Mouse (Mus musculus) sigmoid colon, adult 10 weeks (tissue): Measurements from ENCODE around the gene Wbp4. TPM values are rescaled to one million over a fixed set of nuclear protein-coding genes. Genes with fewer than 3 reads are reported as not detected.

Experiments
- polyA plus RNA-seq: library from polyadenylated mRNA; stranded (reverse); fragments of 350-450 nt; fragmentation: Illumina TruSeq; extraction: RNeasy Lipid Tissue Mini Kit (QIAGEN cat#74804); gene quantifications from one replicate; pipeline ENCODE4 v1.2.3, GENCODE M21; 2014; ENCODE audit warnings: low read depth, low replicate concordance

Gene Wbp4
- polyA plus RNA-seq, result 64.8 TPM

DNA sequence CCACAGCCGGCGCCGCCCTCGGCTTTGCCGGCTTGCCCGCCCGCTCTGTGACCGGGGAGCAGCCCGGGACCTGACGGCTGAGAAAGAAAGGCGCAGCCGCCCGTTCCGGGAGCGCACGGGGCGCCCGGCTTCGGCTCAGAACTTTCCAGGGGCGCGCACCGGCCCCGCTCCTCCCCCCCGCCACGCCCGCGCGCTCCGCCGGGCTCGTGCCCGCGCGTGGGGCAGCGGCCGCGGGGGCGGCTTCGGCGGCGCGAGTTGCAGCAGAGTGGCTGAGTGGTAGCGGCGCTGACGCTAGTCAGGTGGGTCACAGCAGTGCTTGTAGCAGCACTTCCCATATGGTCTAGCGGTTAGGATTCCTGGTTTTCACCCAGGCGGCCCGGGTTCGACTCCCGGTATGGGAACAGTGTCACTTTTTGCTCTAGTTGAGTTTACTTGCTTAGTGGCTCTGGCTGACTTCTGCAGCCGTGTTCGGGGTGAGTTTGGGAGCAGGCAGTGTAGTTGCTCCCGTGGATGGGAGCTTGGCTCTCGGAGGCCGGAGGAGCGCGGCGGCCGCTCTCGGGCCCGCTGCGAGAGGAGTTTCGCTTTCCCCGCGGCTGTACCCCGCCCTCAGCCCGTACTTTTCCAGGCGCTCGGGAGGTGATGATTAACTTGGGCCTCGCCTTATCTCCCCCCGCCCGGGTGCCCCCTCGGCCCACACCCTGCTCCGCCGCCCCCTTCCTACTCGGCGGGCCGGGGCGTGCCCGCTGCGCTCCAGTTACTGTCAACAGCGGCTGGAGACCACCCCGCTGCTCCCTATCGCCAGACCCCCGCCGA, at the start of gene Wbp4:
TSS of gene Wbp4 (minus strand) at position 182 of the 813 bp plus-strand sequence.

DNA sequence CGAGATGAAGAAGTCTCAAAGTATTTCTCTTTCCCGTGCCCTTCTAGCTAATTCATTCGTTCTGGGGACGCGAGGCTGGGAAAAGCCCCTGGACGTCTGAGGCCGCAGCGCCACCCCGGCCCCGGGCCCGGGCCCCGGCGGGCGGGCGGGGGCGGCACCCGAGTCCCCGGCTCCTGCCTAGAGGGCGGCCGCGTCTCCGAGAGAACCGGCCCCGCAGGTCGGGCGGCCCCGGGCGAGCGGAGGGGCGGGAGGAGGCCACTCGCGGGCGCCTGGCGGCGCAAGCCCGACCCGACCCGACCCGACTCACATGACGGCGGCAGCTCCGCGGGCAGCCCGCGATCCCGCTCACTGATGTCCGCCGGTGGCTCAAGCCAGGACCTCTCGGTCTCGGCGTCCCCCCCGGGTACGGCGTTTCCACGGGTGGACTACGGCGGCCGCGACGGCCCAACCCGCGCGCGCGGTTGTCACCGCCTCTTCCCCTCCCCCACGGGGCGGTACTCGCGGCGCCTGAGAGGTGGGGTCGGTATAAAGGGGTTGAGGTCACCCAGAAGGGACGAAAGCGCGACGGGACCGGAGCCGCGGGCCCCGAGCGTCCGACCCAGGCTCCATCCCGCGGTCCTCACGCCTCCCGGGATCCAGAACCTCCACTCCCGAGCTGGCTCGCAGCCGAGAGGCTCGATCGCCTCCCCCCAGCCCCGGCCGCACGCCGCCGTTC, 539 bp downstream of the Wbp4 start, which contains the start of gene Elf1:
TSS of gene Elf1 (plus strand) at position 571 of the 715 bp plus-strand sequence.

DNA sequence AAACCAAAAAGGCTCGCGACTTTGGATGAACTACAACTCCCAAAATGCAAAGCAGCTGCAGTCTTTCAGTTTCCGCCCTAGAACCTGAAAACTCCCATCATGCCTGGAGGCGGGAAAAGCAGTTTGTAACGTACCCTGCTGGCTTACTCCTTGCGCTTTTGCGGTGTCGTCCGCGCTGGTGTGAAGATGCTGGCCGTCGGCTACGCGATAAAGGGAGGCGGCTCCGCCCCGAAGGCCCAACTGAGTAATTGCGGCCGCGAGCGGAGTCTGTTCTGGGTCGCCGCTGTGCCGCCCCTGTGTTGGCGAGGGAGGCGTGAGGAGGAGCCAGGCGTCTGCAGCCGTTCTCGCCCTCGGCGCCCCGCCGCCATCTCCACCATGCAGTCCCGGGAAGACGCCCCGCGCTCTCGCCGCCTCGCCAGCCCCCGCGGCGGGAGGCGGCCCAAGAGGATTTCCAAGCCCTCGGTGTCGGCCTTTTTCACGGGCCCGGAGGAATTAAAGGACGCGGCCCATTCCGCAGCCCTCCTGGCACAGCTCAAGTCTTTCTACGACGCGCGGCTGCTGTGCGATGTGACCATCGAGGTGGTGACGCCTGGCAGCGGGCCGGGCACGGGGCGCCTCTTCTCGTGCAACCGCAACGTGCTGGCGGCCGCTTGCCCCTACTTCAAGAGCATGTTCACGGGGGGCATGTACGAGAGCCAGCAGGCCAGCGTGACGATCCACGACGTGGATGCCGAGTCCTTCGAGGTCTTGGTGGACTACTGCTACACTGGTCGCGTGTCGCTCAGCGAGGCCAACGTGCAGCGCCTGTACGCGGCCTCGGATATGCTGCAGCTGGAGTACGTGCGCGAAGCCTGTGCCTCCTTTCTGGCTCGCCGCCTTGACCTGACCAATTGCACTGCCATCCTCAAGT, 29.4 kb downstream of the Wbp4 start, which contains the start of gene Kbtbd6:
TSS of gene Kbtbd6 (plus strand) at position 155 of the 910 bp plus-strand sequence.

DNA sequence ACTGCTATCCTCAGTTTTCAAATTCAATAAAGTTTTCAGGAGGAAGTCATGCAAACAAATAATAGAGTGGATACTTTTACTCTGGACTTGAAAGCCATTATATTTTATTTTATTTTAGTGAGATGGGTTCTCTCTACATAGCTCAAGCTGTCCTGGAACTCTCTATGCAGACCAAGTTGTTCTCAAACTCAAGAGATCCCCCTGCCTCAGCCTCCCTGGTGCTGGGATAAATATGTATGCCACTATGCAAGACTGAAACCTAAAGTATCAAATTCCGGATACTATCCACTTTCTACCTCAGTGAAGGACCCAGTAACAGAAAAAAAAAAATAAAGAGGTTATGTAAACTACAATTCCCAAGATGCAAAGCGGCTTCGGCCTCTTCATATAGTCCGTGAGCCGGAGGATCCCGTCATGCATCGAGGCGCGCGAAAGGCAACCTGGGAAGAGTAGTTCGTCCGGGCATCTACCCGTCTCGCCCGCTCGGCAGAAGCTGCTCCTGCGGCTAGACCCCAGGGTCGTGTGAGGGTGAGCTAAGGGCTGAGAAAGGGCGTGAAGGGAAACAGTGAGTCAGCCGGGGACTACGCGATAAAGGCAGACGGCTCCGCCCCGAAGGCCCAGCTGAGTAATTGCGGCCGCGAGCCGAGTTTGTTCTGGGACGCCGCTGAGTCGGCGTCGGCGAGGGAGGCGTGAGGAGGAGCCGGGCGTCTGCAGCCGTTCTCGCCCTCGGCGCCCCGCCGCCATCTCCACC, 55.2 kb downstream of the Wbp4 start, which contains the start of gene Kbtbd7:
TSS of gene Kbtbd7 (plus strand) at position 533 of the 751 bp plus-strand sequence.

Other genes with a start within 250 kb of the Wbp4 start
- gene Zfp957, start 234.2 kb downstream of the Wbp4 start, polyA plus RNA-seq, result not detected
- gene Rgcc, start 179.9 kb downstream of the Wbp4 start, polyA plus RNA-seq, result 9.7 TPM
- 59.5 TPM for gene Naa16, start 90.7 kb downstream of the Wbp4 start, polyA plus RNA-seq
- 13.4 TPM for gene Mtrf1, start 83.7 kb downstream of the Wbp4 start, polyA plus RNA-seq
- gene Kbtbd7, start 55.0 kb downstream of the Wbp4 start, polyA plus RNA-seq, result 32.7 TPM
- 0.63 TPM for gene Kbtbd6, start 29.7 kb downstream of the Wbp4 start, polyA plus RNA-seq
- 160 TPM for gene Elf1, start 326 bp downstream of the Wbp4 start, polyA plus RNA-seq
- gene Sugt1, start 106.2 kb upstream of the Wbp4 start, polyA plus RNA-seq, result 292 TPM
- gene Cnmd, start 180.7 kb upstream of the Wbp4 start, polyA plus RNA-seq, result not detected